Mouse (Mus musculus): ENCODE data around the gene Hcrtr2.

Gene Hcrtr2

GRCm38 (mm10) chr9:76323756-76324155 is at the start of gene Hcrtr2:
Gene Hcrtr2, minus strand, starts transcription at chr9:76323856.
- in situ Hi-C loops (cut with MboI, MseI) = no loop called here

DNA sequence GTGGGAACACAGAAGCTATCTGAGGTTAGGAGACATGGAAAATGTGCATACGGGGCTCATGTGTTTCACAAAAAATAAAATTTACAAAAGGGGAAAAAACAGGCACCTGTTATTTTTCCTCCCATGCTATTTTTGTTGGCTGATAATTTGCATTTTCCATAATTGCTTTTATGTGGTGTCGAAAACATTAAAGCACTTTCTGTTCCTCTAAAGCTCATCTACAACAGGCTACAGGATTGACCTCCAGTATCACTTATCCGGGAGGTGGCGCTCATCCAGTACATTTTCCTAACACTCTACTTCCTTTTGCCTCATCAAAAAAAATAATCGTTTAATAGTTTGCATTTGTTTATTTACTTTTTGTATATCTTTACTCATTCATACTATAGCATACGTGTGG is 41.2 kb upstream of the Hcrtr2 start:
- in situ Hi-C loops (cut with MboI, MseI) = no loop called here

DNA sequence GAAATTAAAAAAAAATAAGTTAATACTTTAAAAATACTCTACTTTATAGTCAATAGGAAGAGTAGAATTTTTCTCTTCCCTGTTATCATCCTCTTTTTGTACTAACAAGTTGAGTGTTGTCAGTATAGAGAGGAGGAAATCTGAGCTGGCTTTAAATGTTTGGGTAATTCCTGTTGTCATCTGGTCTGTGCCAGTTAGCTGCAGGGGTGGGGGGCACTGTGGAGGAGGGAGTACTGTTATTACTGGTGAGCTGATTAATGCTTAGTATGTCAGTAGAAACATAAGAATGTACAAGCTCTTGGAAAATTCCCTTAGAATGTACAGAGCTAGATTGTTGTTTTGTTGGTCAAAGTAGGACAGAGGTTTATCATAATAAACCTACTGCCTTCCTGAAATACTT is 36.7 kb upstream of the Hcrtr2 start:
- in situ Hi-C loops (cut with MboI, MseI) = no loop called here

DNA sequence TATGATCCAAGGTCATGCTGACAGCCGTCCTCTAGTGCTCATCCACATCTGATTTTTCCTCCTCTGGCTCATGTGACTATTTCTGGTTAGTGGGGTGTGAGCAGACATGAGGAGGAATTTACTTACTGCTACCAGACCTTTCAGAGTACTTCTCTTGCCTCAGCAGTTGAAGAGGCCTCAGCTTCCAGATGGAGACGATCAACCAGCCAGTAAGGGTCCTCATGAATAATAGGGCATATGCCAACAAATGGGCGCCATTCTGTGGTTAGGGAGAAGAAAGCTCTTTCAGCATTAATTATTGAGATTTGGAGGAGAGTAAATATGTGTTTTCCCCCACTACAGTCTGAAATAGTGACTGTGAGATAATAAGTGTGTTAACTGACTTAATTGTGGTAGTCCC is 28.7 kb upstream of the Hcrtr2 start:
- in situ Hi-C loops (cut with MboI, MseI) = no loop called here

GRCm38 (mm10) chr9:76347298-76347697 is 23.6 kb upstream of the Hcrtr2 start:
- in situ Hi-C loops (cut with MboI, MseI) = no loop called here

DNA sequence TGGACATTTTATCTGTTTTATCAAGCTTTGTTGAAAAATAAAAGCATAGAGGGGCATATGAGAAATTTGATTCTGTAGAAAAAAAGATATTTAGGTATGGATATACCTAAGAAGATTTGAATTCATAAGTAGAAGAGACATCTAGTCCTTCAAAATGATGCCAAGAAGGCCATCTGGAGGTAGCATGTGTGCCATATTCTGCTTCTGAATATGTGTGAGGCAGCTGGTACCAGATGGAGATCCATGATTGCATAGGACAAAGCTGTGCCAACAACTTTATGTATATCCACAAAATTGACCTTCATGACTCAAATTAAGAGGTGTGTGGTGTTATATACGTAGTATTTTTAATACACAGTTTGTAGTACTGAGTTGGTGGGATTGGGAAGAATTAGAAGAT is 7.4 kb upstream of the Hcrtr2 start:
- in situ Hi-C loops (cut with MboI, MseI) = no loop called here

- in situ Hi-C loops (cut with MboI, MseI) = no loop called here
Measured at GRCm38 (mm10) chr9:76323186-76323701, 412 bp downstream of the Hcrtr2 start.

DNA sequence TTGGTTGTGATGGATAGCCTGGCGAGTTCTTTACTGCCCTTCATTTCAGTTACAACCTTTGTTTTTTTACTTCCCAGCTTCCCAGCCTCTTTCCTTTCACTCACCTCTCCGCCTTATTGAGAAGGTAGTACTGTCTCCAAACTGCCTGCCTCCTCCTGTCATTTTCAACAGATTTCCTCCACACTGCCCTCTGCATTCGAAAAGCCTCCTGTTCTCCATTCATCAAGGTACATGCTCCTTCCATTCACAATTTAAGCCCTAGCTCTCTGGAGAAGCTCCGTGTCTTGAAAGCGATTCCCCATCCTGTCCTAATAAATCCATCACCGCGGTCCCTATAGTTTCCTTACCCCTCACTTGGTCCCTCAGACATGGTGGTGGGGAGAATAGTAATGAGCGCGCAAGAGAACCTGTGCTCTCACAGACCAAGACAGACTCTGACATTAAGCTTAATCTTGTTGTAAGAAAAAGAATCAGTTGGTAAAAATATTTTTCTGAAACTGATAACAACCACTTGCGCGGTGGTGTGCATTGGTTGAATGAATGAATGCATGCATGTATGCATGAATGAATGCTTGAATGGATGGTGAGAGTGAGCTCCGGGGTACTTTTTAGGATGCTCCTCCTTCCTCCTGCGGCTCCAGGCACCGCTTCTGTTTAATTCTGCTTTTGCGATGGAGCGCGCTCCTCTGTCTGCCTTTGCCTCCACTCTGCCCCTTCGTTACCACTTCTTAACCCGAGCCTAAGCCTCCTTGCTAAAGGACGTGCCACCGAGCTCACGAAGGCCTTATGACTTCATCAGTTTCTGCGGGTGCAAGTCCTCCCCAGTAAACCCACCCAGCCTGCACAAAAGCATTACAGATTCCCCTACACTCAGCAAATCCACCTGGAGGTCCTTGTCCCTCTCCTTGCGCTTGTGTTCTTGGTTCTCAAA is 1.3 kb downstream of the Hcrtr2 start:
- in situ Hi-C loops (cut with MboI, MseI) = no loop called here

GRCm38 (mm10) chr9:76321589-76321988 is 2.1 kb downstream of the Hcrtr2 start:
- in situ Hi-C loops (cut with MboI, MseI) = no loop called here

GRCm38 (mm10) chr9:76320755-76321154 is 2.9 kb downstream of the Hcrtr2 start:
- in situ Hi-C loops (cut with MboI, MseI) = no loop called here

DNA sequence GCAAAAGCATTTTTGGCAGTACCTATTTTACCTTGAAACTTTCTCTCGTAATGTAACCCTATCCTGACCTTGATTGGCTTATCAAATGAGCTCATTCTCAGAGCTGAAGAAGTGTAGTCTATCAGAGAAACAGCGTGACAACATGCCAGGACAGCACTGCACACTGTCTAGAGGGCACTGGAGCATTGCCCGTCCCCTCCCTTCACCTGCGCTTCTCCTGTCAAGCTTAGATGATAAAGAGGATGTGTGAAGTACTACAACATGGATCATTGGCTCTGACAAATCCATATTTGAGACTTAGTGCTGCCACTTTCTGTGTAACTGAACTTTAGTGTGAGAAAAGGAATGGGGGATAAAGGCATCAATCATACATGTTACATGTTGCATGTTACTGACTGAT is 5.4 kb downstream of the Hcrtr2 start:
- in situ Hi-C loops (cut with MboI, MseI) = no loop called here

- in situ Hi-C loops (cut with MboI, MseI) = no loop called here
Measured at GRCm38 (mm10) chr9:76315096-76315495, 8.6 kb downstream of the Hcrtr2 start.

- in situ Hi-C loops (cut with MboI, MseI) = no loop called here
Measured at GRCm38 (mm10) chr9:76313921-76314320, 9.7 kb downstream of the Hcrtr2 start.

- in situ Hi-C loops (cut with MboI, MseI) = no loop called here
Measured at GRCm38 (mm10) chr9:76312221-76312620, 11.4 kb downstream of the Hcrtr2 start.

DNA sequence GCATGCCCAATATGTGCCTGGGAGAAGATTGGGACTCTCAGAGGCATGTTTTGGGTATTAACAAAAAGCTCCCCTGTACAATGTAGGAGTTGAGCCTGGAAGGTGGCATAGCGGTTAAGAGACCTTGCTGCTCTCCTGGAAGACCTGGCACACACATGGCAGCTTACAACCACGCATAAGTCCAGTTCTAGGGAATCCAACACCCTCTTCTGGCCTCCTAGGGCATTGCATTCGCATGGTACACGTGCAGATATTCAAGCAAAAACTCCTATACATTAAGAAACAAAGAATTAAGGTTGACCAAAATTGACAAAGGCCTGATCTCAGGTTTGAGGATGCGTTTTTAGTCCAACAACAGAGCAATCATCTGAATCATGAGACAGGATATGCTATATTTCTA is 32.3 kb downstream of the Hcrtr2 start:
- in situ Hi-C loops (cut with MboI, MseI) = no loop called here

DNA sequence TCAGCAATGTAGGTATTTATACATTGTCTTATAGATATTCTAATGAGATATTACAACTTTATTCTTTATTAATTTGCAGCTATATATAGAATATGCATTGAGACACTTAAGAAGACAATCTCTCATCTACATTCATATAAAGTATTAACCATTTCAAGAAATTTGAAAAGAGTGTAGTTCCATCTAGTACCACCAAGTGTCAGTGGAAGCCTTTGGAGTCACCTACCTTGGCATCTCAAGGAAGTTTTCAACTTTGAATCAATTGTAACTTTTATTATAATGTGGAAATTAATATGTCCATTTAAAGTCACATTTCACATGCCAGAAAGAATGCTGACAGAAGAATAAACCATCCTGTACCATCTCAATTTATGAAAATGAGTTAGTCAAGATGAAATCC is 52.8 kb downstream of the Hcrtr2 start:
- in situ Hi-C loops (cut with MboI, MseI) = no loop called here

- in situ Hi-C loops (cut with MboI, MseI) = no loop called here
Measured at GRCm38 (mm10) chr9:76257731-76258130, 65.9 kb downstream of the Hcrtr2 start.

DNA sequence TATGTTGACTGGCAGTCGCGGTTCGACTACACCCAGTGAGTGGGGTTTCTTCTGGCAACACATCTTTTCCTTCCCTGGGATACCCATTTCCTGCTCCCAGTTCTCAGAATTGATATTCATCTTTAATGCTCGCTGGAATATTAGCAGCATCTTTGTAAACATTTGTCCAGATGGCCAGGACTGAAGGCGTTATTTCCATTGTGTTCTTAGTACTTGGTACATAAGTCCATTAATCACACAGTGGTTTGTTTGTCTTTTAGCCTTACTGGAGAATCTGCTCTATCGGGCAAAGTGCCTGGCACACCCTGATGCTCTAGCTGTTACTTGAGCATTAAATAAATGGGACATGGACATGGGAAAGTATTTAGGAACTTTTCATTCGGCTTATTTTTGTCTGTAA is 71.1 kb downstream of the Hcrtr2 start:
- in situ Hi-C loops (cut with MboI, MseI) = no loop called here

DNA sequence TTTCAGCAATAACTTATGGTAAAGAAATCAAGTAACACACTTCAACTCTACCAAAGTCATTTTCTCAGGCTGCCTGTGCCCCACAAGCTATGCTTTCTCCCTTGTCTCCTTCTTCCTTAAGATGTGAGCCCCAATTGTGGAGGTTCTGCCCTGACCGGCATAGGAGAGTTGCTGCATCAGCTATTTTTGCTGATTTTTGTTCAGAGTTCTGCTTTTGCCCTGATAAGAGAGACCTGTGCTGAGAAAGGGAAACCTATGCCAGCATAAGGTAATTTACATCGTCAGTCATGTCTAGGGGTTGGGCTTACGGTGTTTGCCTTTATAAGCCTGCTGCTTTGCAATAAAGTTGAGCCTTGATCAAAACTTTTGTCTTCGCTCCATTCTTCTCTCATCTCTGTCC is 71.5 kb downstream of the Hcrtr2 start:
- in situ Hi-C loops (cut with MboI, MseI) = no loop called here

DNA sequence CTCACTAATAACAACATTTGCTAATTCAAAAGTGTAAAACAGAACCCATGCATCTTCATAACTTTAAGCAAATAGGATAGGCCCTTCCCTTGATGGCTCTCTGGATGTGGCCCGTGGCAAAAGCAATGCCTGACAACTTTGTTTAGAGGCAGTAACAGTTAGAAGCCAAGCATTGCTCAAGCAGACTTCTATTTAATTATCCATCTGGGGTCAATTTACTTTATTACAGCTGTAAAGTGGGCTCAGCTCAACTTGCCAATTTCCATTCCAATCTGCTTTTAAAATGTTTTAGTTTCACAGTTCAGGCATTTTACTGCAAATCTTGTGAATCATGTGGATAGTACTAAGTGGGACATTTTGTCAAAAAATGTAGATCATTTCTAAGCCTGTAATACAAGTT is 81.3 kb downstream of the Hcrtr2 start:
- in situ Hi-C loops (cut with MboI, MseI) = loop anchor here (25.0 kb wide), 1 partner anchor 480 kb away; no protein-coding TSS in a partner anchor

- in situ Hi-C loops (cut with MboI, MseI) = loop anchor here (25.0 kb wide), 1 partner anchor 476 kb away; no protein-coding TSS in a partner anchor
Measured at GRCm38 (mm10) chr9:76237946-76238345, 85.7 kb downstream of the Hcrtr2 start.

DNA sequence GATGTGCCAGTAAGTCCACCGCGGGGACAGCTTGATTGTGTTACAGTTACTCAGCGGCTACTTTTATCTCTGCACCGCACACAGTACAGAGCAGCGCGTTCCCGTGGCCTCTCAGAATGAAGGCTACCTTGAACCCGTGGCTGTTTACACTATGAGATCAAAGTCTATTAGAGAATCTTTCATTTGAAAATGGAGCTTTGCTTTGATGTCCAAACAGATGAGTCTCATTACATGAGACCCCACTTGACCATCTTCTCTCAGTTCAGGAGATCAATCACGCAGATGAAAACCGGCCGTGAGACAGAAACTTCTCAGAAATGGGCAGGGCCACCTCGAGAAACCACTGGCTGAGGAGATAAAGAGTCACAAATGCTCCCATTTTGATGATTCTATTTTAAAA is 86.4 kb downstream of the Hcrtr2 start:
- in situ Hi-C loops (cut with MboI, MseI) = loop anchor here (25.0 kb wide), 1 partner anchor 475 kb away; no protein-coding TSS in a partner anchor

- in situ Hi-C loops (cut with MboI, MseI) = loop anchor here (25.0 kb wide), 1 partner anchor 474 kb away; no protein-coding TSS in a partner anchor
Measured at GRCm38 (mm10) chr9:76236626-76237025, 87.0 kb downstream of the Hcrtr2 start.
